Mouse (Mus musculus): ENCODE measurements at regions not wholly inside any gene's neighbourhood (a gene's known extent, or its start where the extent isn't known, plus 50 kb on each side); places are given as distances from the start of the nearest gene placed in this dataset.

DNA sequence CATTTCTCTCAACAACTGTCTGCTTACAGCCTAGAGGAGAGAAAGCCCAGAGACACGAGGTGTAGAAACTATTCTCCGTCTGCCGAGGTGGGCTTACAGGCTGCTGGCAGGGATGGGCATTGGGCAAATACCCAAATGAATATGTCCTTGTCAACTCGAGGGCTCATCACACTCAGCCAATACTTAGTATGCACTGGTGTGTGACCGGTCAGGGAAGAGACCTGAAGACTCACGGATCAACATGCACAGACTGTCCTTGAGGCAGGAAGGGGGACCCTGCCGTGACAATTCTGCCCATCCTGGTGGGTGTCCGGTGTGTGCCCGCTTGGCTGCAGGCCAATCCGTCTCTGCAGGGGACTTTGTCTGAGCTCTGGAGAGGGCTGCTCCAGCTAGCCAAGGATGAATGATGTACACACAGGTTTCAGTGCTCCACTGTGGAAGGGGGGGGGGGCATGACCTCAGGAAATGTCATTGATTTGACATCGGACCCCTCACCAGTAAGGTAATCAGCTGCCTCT, 168.7 kb downstream of the Vrk1 start:
- TF ChIP-seq TCF12 (IDR thresholded peaks at IDR 0.05; ENCODE audit: low read depth, low read length) (no peak), NRF1 (IDR thresholded peaks at IDR 0.05; ENCODE audit: insufficient read depth, low read depth, low read length, poor library complexity, severe bottlenecking) (no peak), POLR2AphosphoS5 (IDR thresholded peaks at IDR 0.05; ENCODE audit: borderline replicate concordance, low read depth, low read length) (no peak), CTCF (IDR thresholded peaks at IDR 0.05 in 2 of 3, conservative IDR thresholded peaks at IDR 0.05 in 1 of 3; ENCODE audit: control insufficient read depth in 1 of 3, insufficient read depth in 1 of 3, low read depth in 2 of 3, low read length in 3 of 3, poor library complexity in 1 of 3, severe bottlenecking in 1 of 3) (no peak), MAX (IDR thresholded peaks at IDR 0.05; ENCODE audit: low read length) (no peak), HCFC1 (IDR thresholded peaks at IDR 0.05; ENCODE audit: low read depth, low read length) (no peak), POLR2A (IDR thresholded peaks at IDR 0.05; ENCODE audit: control insufficient read depth in 1 of 2, insufficient read depth in 1 of 2, low read depth in 1 of 2, low read length in 2 of 2, poor library complexity in 1 of 2) (no peak), E2F4 (IDR thresholded peaks at IDR 0.05; ENCODE audit: borderline replicate concordance, low read depth, low read length) (no peak), ZKSCAN1 (IDR thresholded peaks at IDR 0.05; ENCODE audit: low read depth, low read length) (no peak)
